Mouse (Mus musculus) frontal cortex, adult 2 months (tissue): ENCODE measurements around the gene Cryzl2. TPM values are rescaled to one million over a fixed set of nuclear protein-coding genes. Genes with fewer than 3 reads are reported as not detected.

ENCODE experiments used
- DNase-seq, 2 experiments: peaks; one replicate each; pipeline ENCODE4 v3.0.0; 2022; ENCODE audit warnings: low spot score in 1 of 2; ENCODE audit errors: extremely low spot score in 1 of 2
- polyA plus RNA-seq: library from polyadenylated mRNA; depleted of rRNA; stranded (reverse); fragments of >200 nt; gene quantifications from 2 replicates; pipeline ENCODE4 v1.2.3, GENCODE M21; 2012; rRNA removed

Cryzl2 gene
- polyA plus RNA-seq, 1 experiment, result 16.0 TPM

- DNase-seq, result no peak
Observed at GRCm38 (mm10) chr1:157522322-157522721, 63.9 kb downstream of the Cryzl2 start.

GRCm38 (mm10) chr1:157524775-157525174 lies 66.4 kb downstream of the Cryzl2 start:
- no peak for DNase-seq

DNA sequence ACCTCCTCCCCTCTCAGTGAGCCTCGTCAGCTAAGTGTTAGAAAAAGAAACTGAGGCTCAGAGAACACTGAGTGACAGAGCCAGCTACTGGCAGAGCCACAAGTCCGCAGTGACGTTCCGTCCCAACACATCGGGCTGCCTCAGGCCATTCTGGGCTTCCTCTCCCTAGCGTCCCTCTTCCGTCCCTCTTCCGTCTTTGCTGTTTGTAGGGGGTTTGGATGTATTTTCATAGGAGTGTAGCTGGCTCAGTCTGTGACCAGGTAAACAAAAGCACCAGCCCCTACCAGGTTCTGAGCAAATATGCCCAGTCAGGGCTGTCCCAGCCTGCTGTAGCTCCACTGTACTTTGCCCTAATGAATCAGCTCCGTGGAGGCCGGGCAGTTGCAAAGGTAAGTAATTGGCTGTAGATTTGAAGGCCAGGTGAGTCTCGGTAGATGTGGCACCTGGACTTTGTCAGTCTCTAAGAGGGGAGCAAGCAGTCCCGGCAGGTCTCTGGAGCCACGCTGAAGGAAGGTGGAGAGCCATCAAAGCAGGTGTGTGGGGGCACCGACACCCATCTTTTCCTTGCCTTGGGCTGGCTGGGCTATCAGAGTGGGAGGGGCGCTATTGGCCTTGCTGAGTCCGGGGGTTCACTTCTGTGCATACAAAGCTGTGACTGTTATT lies 67.4 kb downstream of the Cryzl2 start:
- no peak for DNase-seq

GRCm38 (mm10) chr1:157526625-157527024 lies 68.2 kb downstream of the Cryzl2 start:
- DNase-seq, result no peak

GRCm38 (mm10) chr1:157532826-157533460 lies 74.6 kb downstream of the Cryzl2 start:
- DNase-seq, result no peak

- DNase-seq, result no peak
Observed at GRCm38 (mm10) chr1:157535571-157535970, 77.2 kb downstream of the Cryzl2 start.

- DNase-seq, result peak in 1 of 2 experiments; percentile 86
Observed at GRCm38 (mm10) chr1:157536471-157536870, 78.1 kb downstream of the Cryzl2 start.

DNA sequence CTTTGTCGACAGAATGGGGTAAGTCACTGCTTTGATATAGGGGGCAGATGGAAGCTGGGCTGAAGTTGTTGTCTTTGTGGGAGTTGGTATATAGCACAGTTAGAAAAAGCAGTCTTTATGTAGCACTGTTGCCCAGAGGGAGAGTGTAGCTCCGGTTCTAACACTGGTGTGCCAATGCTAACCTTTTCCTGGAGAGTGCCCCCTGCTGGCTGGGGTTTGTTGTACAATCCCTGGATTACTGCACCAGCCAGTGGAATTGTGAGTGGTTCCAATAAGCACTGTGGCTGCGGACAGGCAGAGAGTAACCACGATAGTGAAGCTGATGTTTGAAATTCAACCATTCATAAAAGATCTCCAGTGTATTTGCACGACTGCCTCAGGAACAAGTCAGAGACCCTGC lies 79.3 kb downstream of the Cryzl2 start:
- DNase-seq, result peak in 1 of 2 experiments; percentile 43

Other genes with a start within 250 kb of the Cryzl2 start
- 26.5 and 27.2 TPM in 2 replicates for gene Rasal2, start 46.0 kb upstream of the Cryzl2 start, polyA plus RNA-seq
- 1.0 and 1.3 TPM in 2 replicates for gene Sec16b, start 48.2 kb downstream of the Cryzl2 start, polyA plus RNA-seq